9 mouse cellular contexts compared by ENCODE assay signal in genomic region chr7:110941701-110942530, GRCm38 (mm10). TPM values are rescaled to one million over a fixed set of nuclear protein-coding genes. Genes with fewer than 3 reads are reported as not detected.
DNase-seq lines count a peak whose midpoint lies in the region; ATAC-seq and TF ChIP-seq lines count a peak whose summit lies in the region.
"Had no signal": no experiment of that assay in that cellular context is flagged by ENCODE, and none has a peak within 500 bp of the region (broad histone marks: within the 10 kb centered on the region; RNA-seq: fewer than 3 reads in every experiment).

No protein-coding gene starts in this region.

- 43% methylated on average over 6 of the region's 6 CpGs for WGBS in embryonic facial prominence, embryonic 11.5 days
- 26% methylated on average over 6 of the region's 6 CpGs for WGBS in limb, embryonic 15.5 days

- H3K4me2 ChIP-seq in embryonic facial prominence, embryonic 11.5 days (ENCODE audit: low read depth, low read length), result no peak overlapping the region
- H3K4me2 ChIP-seq in limb, embryonic 15.5 days, result no peak overlapping the region

- DNase-seq in layer of hippocampus, adult 2 months (ENCODE audit: low spot score in 2 of 2), result no peak
- no peak for DNase-seq in layer of hippocampus, postnatal 25 days (ENCODE audit: extremely low spot score in 1 of 2, low spot score in 1 of 2)
- DNase-seq in embryonic facial prominence, embryonic 11.5 days (ENCODE audit: low spot score), result peak; percentile 30
- peak; percentile 50 to 53 for DNase-seq in heart, postnatal 14 days
- no peak for DNase-seq in natural killer cell, adult 2 months (ENCODE audit: low spot score in 2 of 2)
- no peak for DNase-seq in right cerebral cortex, adult 2 months (ENCODE audit: low spot score in 2 of 2)
- DNase-seq in T-cell, adult 2 months (ENCODE audit: low spot score), result no peak

- peak overlapping the region; percentile 39; the same call in 1 of the 2 replicates for H3K27ac ChIP-seq in layer of hippocampus, adult 2 months
- no peak overlapping the region for H3K27ac ChIP-seq in embryonic facial prominence, embryonic 11.5 days (replicated peaks; ENCODE audit: low read depth, low read length)
- peak overlapping the region; percentile 38; the same call in 1 of the 2 replicates for H3K27ac ChIP-seq in limb, embryonic 15.5 days

- no peaks in the 10 kb centered on the region for H3K4me1 ChIP-seq in embryonic facial prominence, embryonic 11.5 days (ENCODE audit: control insufficient read depth, insufficient read depth, low read length)
- peaks cover 14% of the 10 kb centered on the region for H3K4me1 ChIP-seq in limb, embryonic 15.5 days

- no peaks in the 10 kb centered on the region for H3K9me3 ChIP-seq in embryonic facial prominence, embryonic 11.5 days (replicated peaks; ENCODE audit: control insufficient read depth, low read length)
- H3K9me3 ChIP-seq in limb, embryonic 15.5 days, result no peaks in the 10 kb centered on the region

- intact Hi-C loops in heart, postnatal 14 days (cut with DNase I), result no loop called here

- no peak for ATAC-seq in embryonic facial prominence, embryonic 11.5 days (replicated peaks; ENCODE audit: insufficient number of reproducible peaks, low FRiP score, low TSS enrichment, low read depth)
- ATAC-seq in limb, embryonic 15.5 days (ENCODE audit: insufficient number of reproducible peaks, low FRiP score, low TSS enrichment, low read depth), result no peak

- no peaks in the 10 kb centered on the region for H3K36me3 ChIP-seq in embryonic facial prominence, embryonic 11.5 days (replicated peaks; ENCODE audit: control insufficient read depth, insufficient read depth, low read depth, low read length)
- H3K36me3 ChIP-seq in limb, embryonic 15.5 days, result no peaks in the 10 kb centered on the region

- no peak overlapping the region for H3K4me3 ChIP-seq in layer of hippocampus, adult 2 months
- no peak overlapping the region for H3K4me3 ChIP-seq in embryonic facial prominence, embryonic 11.5 days (ENCODE audit: low read depth, low read length)
- no peak overlapping the region for H3K4me3 ChIP-seq in limb, embryonic 15.5 days

- H3K9ac ChIP-seq in embryonic facial prominence, embryonic 11.5 days (replicated peaks; ENCODE audit: low read length), result no peak overlapping the region
- no peak overlapping the region for H3K9ac ChIP-seq in limb, embryonic 15.5 days

- TF ChIP-seq CTCF in layer of hippocampus, adult 2 months (conservative IDR thresholded peaks at IDR 0.05), result no peak

- H3K27me3 ChIP-seq in embryonic facial prominence, embryonic 11.5 days (ENCODE audit: control insufficient read depth, insufficient read depth, low read length), result no peaks in the 10 kb centered on the region
- no peaks in the 10 kb centered on the region for H3K27me3 ChIP-seq in limb, embryonic 15.5 days
- H3K27me3 ChIP-seq: Patski had no signal

RNA-seq across cellular contexts. Expression of gene Mrvi1, which starts 40.3 kb away (rescaled TPM):
- 1 to 10 TPM; 1.4 to 2.7 TPM for total RNA-seq in layer of hippocampus, adult 2 months (2021)
- total RNA-seq in layer of hippocampus, postnatal 25 days (2021), result 1 to 10 TPM; 3.6 TPM
- 1.7 and 2.5 TPM in 2 replicates for polyA plus RNA-seq in embryonic facial prominence, embryonic 11.5 days (2014; fragmentation: Nextera tagmentation; extraction: Ambion mirVana)
- 10 to 100 TPM; 15.6 to 18.4 TPM for total RNA-seq in heart, postnatal 14 days (2021)
- polyA plus RNA-seq in limb, embryonic 15.5 days (2015; fragmentation: Nextera tagmentation; extraction: Ambion mirVana), result 0.96 and 1.8 TPM in 2 replicates

Comparison
In these comparisons a context has a peak if more than half of its experiments do, and no peak if none do; other contexts are left out.
1. DNase-seq: peak in embryonic facial prominence, embryonic 11.5 days (single experiment) and heart, postnatal 14 days (2 of 2); none in layer of hippocampus, adult 2 months (0 of 2), layer of hippocampus, postnatal 25 days (0 of 2), natural killer cell, adult 2 months (0 of 2), right cerebral cortex, adult 2 months (0 of 2) and T-cell, adult 2 months (single experiment).